Mouse (Mus musculus): ENCODE results near the gene 0610030E20Rik. TPM values are rescaled to one million over a fixed set of nuclear protein-coding genes. Genes with fewer than 3 reads are reported as not detected.

0610030E20Rik gene
- total and polyA plus RNA-seq, 3 experiments, result 8.2 to 9.1 (median 8.7) TPM

- Histone ChIP-seq H3K27ac (no peak overlapping the region), H3K27me3 (ENCODE audit: control insufficient read depth, insufficient read depth, low read length) (no peaks in the 10 kb centered on the region), H3K4me3 (no peak overlapping the region), H3K4me1 (ENCODE audit: control insufficient read depth, insufficient read depth, low read length) (peaks cover 6% of the 10 kb centered on the region), H3K79me2 (replicated peaks; ENCODE audit: control insufficient read depth, insufficient read depth, low read length) (no peaks in the 10 kb centered on the region; the same call in 1 of the 2 replicates), H3K9ac (ENCODE audit: low read depth, low read length) (no peak overlapping the region), H3K36me3 (ENCODE audit: control insufficient read depth, insufficient read depth, low read length) (no peaks in the 10 kb centered on the region)
- DNase-seq, result no peak
- intact Hi-C loops (cut with DNase I), result no loop called here
- WGBS, result 84% methylated on average over 10 of the region's 10 CpGs
- TF ChIP-seq CTCF (IDR thresholded peaks at IDR 0.05), result no peak
- no peak for TF ChIP-seq EP300 (IDR thresholded peaks at IDR 0.05; ENCODE audit: insufficient read depth, low read depth, low read length)
These were observed 11.1 kb downstream of the 0610030E20Rik start for GRCm38 (mm10) chr6:72358086-72358764.

DNA sequence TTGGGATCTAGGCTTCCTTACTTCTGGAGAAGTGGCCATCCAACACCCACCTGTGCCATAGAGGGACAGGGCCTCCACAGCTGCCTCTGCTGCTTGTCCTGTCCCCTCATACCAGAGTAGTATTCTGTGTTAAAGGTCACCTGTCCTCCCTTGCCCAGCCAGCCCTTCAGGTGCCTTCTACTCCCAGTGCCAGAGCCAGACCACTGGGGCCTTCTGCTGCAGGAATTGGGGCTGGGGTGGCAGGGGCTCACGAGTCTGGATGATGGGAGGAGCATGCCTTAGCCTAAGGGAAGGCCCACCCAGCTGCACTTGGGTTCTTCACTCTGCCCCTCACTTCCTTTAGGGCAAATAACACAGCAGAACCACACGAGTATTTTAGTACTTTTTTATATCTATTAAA is 12.2 kb downstream of the 0610030E20Rik start:
- TF ChIP-seq POLR2A (IDR thresholded peaks at IDR 0.05; ENCODE audit: insufficient read depth, low read depth, low read length) (no peak), CTCF (IDR thresholded peaks at IDR 0.05) (no peak), EP300 (IDR thresholded peaks at IDR 0.05; ENCODE audit: insufficient read depth, low read depth, low read length) (no peak)
- Histone ChIP-seq H3K79me2 (replicated peaks; ENCODE audit: control insufficient read depth, insufficient read depth, low read length) (no peaks in the 10 kb centered on the region; the same call in 1 of the 2 replicates), H3K27ac (no peak overlapping the region), H3K36me3 (ENCODE audit: control insufficient read depth, insufficient read depth, low read length) (no peaks in the 10 kb centered on the region), H3K27me3 (ENCODE audit: control insufficient read depth, insufficient read depth, low read length) (no peaks in the 10 kb centered on the region), H3K4me1 (ENCODE audit: control insufficient read depth, insufficient read depth, low read length) (peaks cover 6% of the 10 kb centered on the region), H3K9ac (ENCODE audit: low read depth, low read length) (no peak overlapping the region), H3K4me3 (no peak overlapping the region)
- DNase-seq, result no peak
- WGBS, result 53% methylated on average over 2 of the region's 2 CpGs
- intact Hi-C loops (cut with DNase I), result no loop called here

DNA sequence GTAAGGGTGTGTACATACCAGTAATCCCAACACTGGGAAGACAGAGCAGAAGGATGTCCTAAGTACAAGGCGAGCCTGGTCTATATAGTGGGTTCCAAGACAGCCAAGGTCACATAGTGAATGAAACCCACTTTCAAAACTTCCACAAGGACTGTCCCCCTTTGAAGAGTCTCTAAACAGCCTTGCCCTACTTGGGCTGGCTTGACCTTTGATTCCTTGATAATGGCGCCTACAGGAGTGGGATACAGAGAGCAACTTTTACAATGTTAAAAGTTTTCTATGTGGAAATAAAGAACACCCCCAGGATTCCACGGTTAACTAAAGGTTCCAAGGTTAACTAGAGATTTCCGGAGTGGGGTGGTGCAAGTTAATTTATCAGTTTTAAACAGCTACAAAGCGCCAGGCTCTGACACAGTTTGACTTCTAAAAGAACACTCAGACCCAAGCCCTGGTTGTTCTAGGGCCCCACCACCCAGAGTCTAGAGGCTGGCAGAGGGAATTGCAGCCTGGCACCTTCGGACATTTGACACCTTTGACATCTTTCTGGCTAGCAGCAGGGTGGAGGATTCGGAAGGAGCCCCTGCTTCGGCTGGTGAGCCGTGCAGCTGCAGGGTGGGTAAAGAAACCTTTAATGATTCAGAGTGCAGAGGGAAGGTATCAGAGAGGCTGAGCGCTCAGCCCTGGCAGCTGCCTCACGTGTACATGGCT is 12.9 kb downstream of the 0610030E20Rik start:
- H3K36me3 ChIP-seq (ENCODE audit: control insufficient read depth, insufficient read depth, low read length), result no peaks in the 10 kb centered on the region
- no peak overlapping the region for H3K27ac ChIP-seq
- intact Hi-C loops (cut with DNase I), result no loop called here
- peaks cover 4% of the 10 kb centered on the region for H3K4me1 ChIP-seq (ENCODE audit: control insufficient read depth, insufficient read depth, low read length)
- no peak overlapping the region for H3K9ac ChIP-seq (ENCODE audit: low read depth, low read length)
- no peak overlapping the region for H3K4me3 ChIP-seq
- WGBS, result 74% methylated on average over 11 of the region's 11 CpGs
- no peaks in the 10 kb centered on the region; the same call in 1 of the 2 replicates for H3K79me2 ChIP-seq (replicated peaks; ENCODE audit: control insufficient read depth, insufficient read depth, low read length)
- H3K27me3 ChIP-seq (ENCODE audit: control insufficient read depth, insufficient read depth, low read length), result no peaks in the 10 kb centered on the region
- TF ChIP-seq EP300 (IDR thresholded peaks at IDR 0.05; ENCODE audit: insufficient read depth, low read depth, low read length) (no peak), CTCF (IDR thresholded peaks at IDR 0.05) (no peak), POLR2A (IDR thresholded peaks at IDR 0.05; ENCODE audit: insufficient read depth, low read depth, low read length) (no peak)
- no peak for DNase-seq

- no peak overlapping the region for H3K9ac ChIP-seq (ENCODE audit: low read depth, low read length)
- peaks cover 4% of the 10 kb centered on the region for H3K4me1 ChIP-seq (ENCODE audit: control insufficient read depth, insufficient read depth, low read length)
- TF ChIP-seq EP300 (IDR thresholded peaks at IDR 0.05; ENCODE audit: insufficient read depth, low read depth, low read length) (no peak), POLR2A (IDR thresholded peaks at IDR 0.05; ENCODE audit: insufficient read depth, low read depth, low read length) (no peak), CTCF (IDR thresholded peaks at IDR 0.05) (no peak)
- no peak overlapping the region for H3K4me3 ChIP-seq
- 62% methylated on average over 7 of the region's 7 CpGs for WGBS
- DNase-seq, result no peak
- H3K79me2 ChIP-seq (replicated peaks; ENCODE audit: control insufficient read depth, insufficient read depth, low read length), result no peaks in the 10 kb centered on the region; the same call in 1 of the 2 replicates
- intact Hi-C loops (cut with DNase I), result no loop called here
- H3K27ac ChIP-seq, result no peak overlapping the region
- H3K36me3 ChIP-seq (ENCODE audit: control insufficient read depth, insufficient read depth, low read length), result no peaks in the 10 kb centered on the region
- no peaks in the 10 kb centered on the region for H3K27me3 ChIP-seq (ENCODE audit: control insufficient read depth, insufficient read depth, low read length)
These were observed 13.4 kb downstream of the 0610030E20Rik start for GRCm38 (mm10) chr6:72360599-72360935.

DNA sequence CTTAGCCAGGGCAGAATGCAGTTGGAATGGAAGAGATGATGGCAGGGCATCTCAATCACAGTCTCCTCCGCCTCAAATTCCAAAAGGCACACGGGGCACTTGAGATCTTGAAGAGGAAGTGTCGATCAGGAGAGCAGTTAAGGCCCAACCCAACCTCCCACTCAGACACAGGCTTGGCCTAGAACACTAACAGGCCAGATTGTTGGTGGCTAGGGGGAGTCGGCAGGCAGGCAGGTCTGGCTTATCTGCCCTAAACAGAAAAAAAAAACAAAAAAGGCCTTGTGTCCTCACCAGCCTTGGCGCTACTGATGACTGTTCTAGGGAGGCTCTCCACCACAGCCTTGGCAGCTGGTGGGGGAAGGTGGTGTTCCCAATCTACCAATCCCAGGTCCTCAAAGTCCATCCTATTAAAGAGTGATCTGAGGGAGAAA is 14.0 kb downstream of the 0610030E20Rik start:
- DNase-seq, result no peak
- H3K36me3 ChIP-seq (ENCODE audit: control insufficient read depth, insufficient read depth, low read length), result no peaks in the 10 kb centered on the region
- intact Hi-C loops (cut with DNase I), result no loop called here
- H3K4me1 ChIP-seq (ENCODE audit: control insufficient read depth, insufficient read depth, low read length), result peaks cover 2% of the 10 kb centered on the region
- 17% methylated on average over 5 of the region's 5 CpGs for WGBS
- no peak overlapping the region; the same call in 1 of the 2 replicates for H3K27ac ChIP-seq
- H3K4me3 ChIP-seq, result peak overlapping the region; percentile 84; the same call in 1 of the 2 replicates
- no peaks in the 10 kb centered on the region for H3K27me3 ChIP-seq (ENCODE audit: control insufficient read depth, insufficient read depth, low read length)
- no peak overlapping the region for H3K9ac ChIP-seq (ENCODE audit: low read depth, low read length)
- H3K79me2 ChIP-seq (replicated peaks; ENCODE audit: control insufficient read depth, insufficient read depth, low read length), result no peaks in the 10 kb centered on the region; the same call in 1 of the 2 replicates
- TF ChIP-seq POLR2A (IDR thresholded peaks at IDR 0.05; ENCODE audit: insufficient read depth, low read depth, low read length) (no peak), CTCF (IDR thresholded peaks at IDR 0.05) (no peak), EP300 (IDR thresholded peaks at IDR 0.05; ENCODE audit: insufficient read depth, low read depth, low read length) (no peak)

Data from heart, adult 2 months (tissue).